Mouse (Mus musculus) neural tube, embryonic 15.5 days (tissue): ENCODE results near the gene Prkra. TPM values are rescaled to one million over a fixed set of nuclear protein-coding genes. Genes with fewer than 3 reads are reported as not detected.
A peak's percentile ranks its signal among the peaks of the same experiment; 100 is the strongest.

Experiments used
- ATAC-seq: fragments of 200-750 bp; cut with Nextera tagmentation; 2 replicates; pipeline ENCODE4 v1.8.0; 2017; ENCODE audit warnings: mild to moderate bottlenecking, moderate TSS enrichment, moderate library complexity; ENCODE audit not compliant: low FRiP score
- H3K27ac ChIP-seq: fragments of 300-500 bp; sonication (generic); replicated peaks from 2 replicates; pipeline ENCODE4 v1.5.1; 2015; ENCODE audit warnings: mild to moderate bottlenecking, inconsistent platforms
- H3K27me3 ChIP-seq: fragments of 300-500 bp; sonication (generic); replicated peaks from 2 replicates; pipeline ENCODE4 v1.6.1; 2015; ENCODE audit warnings: inconsistent platforms
- H3K36me3 ChIP-seq: fragments of 300-500 bp; sonication (generic); 2 replicates; pipeline ENCODE4 v1.6.1; 2015; ENCODE audit warnings: inconsistent platforms
- H3K4me1 ChIP-seq: fragments of 300-500 bp; sonication (generic); 2 replicates; pipeline ENCODE4 v1.6.1; 2015; ENCODE audit warnings: inconsistent platforms
- H3K4me2 ChIP-seq: fragments of 300-500 bp; sonication (generic); 2 replicates; pipeline ENCODE4 v1.6.1; 2015; ENCODE audit warnings: inconsistent platforms, mild to moderate bottlenecking, moderate library complexity
- H3K4me3 ChIP-seq: fragments of 300-500 bp; sonication (generic); replicated peaks from 2 replicates; pipeline ENCODE4 v1.5.1; 2015; ENCODE audit warnings: mild to moderate bottlenecking, inconsistent platforms
- H3K9ac ChIP-seq: fragments of 300-500 bp; sonication (generic); replicated peaks from 2 replicates; pipeline ENCODE4 v1.6.1; 2015; ENCODE audit warnings: mild to moderate bottlenecking, inconsistent platforms
- H3K9me3 ChIP-seq: fragments of 300-500 bp; sonication (generic); replicated peaks from 2 replicates; pipeline ENCODE4 v1.6.1; 2016; ENCODE audit warnings: inconsistent platforms
- whole genome bisulfite sequencing: fragments of 180-500 bp; shearing (Covaris S2); methylation state at CpG from one replicate; pipeline ENCODE4 v1.1.7; 2015; ENCODE audit warnings: mixed read lengths; 5-methylcytosine and 5-hydroxymethylcytosine counted together
- polyA plus RNA-seq: library from polyadenylated mRNA; unstranded; fragments of >200 nt; fragmentation: Nextera tagmentation; extraction: Ambion mirVana; gene quantifications from 2 replicates; pipeline ENCODE4 v1.2.1, GENCODE M21; 2015

Prkra gene
- polyA plus RNA-seq = 87.7 and 98.9 TPM in 2 replicates

DNA sequence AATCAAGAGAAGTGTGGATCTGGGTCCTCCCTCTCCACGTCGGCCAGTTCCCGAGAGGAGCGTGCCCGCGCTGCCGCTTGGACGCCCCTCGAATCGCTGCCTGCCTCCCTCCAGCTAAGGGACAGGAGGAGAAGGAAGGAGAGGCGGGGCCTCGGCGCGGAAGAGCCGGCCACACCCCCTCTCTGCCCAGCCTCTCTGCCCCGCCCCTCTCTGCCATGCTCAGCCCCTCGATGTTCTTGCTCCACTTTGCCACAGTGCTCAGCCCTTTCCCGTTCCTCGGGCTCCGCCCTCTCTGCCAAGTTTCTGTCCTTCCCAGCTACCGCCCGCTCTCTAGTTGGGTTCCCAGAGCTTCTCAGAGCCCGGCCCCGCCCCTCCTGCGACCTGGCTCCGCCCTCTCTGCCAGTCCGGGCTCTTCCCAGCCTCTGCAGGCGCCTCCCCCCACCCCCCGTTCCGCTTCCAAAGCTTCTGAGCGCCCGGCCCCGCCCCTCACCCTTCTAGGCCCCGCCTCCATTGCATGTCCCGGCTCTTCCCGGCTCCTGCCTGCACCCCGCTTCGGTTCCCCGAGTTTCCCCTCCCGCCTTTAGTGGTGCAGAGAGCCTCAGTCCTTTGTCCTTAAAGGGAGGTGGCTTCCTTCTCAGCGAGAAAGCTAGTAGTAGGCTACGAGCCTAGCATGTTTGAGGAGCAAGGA lies at the start of gene Prkra, which contains the start of gene Pjvk:
TSS of gene Prkra (minus strand) at position 133 of the 688 bp plus-strand sequence.
TSS of gene Pjvk (plus strand) at position 594 of the 688 bp plus-strand sequence.
- H3K9ac ChIP-seq = peak within 1 kb of the TSS; percentile 85
- peak within 1 kb of the TSS; percentile 75 for H3K4me2 ChIP-seq
- H3K27ac ChIP-seq = peak within 1 kb of the TSS; percentile 96
- H3K27me3 ChIP-seq = no peaks in the 10 kb centered on the region
- under 1% methylated on average over 40 of the region's 42 CpGs for WGBS
- H3K4me3 ChIP-seq = peak within 1 kb of the TSS; percentile 86
- ATAC-seq = peak; percentile 98
- peaks cover 2% of the 10 kb centered on the region; the same call in 1 of the 2 replicates for H3K36me3 ChIP-seq
- no peaks in the 10 kb centered on the region for H3K9me3 ChIP-seq
- H3K4me1 ChIP-seq = peaks cover 25% of the 10 kb centered on the region

DNA sequence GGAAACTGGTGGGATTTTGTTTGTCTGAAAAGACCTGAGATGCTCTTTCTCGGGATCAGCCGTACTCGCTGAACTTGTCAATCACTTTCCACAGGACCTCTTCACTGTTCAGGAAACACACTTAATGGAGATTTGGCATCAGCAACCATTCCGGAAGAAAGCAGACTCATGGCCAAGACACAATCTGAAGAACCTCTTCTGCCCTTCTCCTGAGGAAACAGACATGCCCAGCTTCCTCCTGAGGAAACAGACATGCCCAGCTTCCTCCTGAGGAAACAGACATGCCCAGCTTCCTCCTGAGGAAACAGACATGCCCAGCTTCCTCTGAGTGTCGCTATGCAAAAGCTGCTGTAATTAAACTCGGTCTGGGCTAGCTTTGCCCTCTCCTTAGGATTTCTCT lies 47.5 kb upstream of the Prkra start:
- Histone ChIP-seq H3K4me2 (no peak overlapping the region), H3K9ac (no peak overlapping the region), H3K27me3 (no peaks in the 10 kb centered on the region), H3K36me3 (peaks cover 59% of the 10 kb centered on the region), H3K4me1 (no peaks in the 10 kb centered on the region), H3K9me3 (no peaks in the 10 kb centered on the region), H3K4me3 (no peak overlapping the region), H3K27ac (no peak overlapping the region)
- no peak for ATAC-seq
- 89% methylated on average over 6 of the region's 6 CpGs for WGBS

DNA sequence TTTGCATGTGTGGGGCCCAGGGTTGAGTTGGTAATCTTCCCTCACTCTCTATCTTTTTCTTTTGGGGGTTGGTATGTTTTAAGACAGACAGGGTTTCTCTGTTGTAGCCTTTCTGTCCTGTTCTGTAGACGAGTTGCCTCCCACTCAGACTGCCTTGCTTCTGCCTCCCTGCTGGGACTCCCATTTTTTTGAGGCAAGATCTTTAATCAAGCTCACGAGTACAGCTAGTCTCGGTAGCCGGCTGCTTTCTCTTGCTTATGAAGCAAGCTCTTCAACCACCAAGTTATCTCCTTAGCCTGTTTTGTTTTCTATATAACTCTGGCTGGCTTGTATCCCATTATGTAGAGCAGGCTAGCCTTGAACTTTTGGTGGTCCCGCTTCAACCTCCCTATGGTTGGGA lies 46.0 kb upstream of the Prkra start:
- H3K4me2 ChIP-seq = no peak overlapping the region
- WGBS = 89% methylated on average over 5 of the region's 5 CpGs
- no peak overlapping the region for H3K9ac ChIP-seq
- ATAC-seq = no peak
- H3K9me3 ChIP-seq = no peaks in the 10 kb centered on the region
- no peaks in the 10 kb centered on the region for H3K27me3 ChIP-seq
- no peaks in the 10 kb centered on the region for H3K4me1 ChIP-seq
- H3K36me3 ChIP-seq = peaks cover 56% of the 10 kb centered on the region
- no peak overlapping the region for H3K27ac ChIP-seq
- no peak overlapping the region for H3K4me3 ChIP-seq

DNA sequence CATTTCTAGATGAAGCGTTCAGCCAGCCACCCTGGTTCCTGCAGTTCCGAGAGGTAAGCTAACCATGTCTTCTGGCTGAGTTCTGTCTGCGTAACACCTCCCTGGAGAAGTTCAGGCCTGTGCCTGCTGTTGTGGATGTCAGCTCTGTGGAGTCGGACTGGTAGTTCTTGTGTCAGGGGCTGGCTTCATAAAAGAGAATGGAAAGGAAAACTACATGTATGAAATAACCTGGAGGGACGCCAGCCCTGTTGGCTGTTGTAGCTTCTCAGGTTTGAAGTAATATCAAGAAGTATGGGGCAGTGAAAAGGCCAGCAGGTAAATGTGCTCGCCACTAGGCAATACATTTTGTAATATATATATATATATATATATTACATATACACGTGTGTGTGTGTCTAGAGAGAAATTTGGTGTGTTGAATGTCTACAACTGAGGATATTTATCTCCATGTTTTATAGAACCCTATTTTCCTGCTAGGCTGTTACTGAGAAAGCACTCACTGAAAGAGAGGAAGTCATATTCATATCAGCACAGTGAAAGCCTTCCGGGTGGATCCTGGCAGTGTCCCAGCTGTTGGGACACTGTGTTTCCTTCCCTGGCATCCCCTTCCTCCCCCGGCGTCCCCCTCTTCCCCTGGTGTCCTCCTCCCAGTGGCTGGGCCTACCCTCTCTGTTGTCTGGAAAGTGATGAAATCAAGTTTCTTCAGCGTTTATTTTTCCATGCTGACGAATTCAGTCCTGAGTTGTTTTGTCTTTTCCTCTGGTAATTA lies 42.8 kb upstream of the Prkra start:
- H3K27me3 ChIP-seq = no peaks in the 10 kb centered on the region
- H3K4me3 ChIP-seq = no peak overlapping the region
- H3K36me3 ChIP-seq = peaks cover 71% of the 10 kb centered on the region
- WGBS = 87% methylated on average over 12 of the region's 12 CpGs
- H3K27ac ChIP-seq = no peak overlapping the region
- H3K9me3 ChIP-seq = no peaks in the 10 kb centered on the region
- no peak overlapping the region for H3K9ac ChIP-seq
- ATAC-seq = no peak
- no peak overlapping the region for H3K4me2 ChIP-seq
- no peaks in the 10 kb centered on the region for H3K4me1 ChIP-seq

DNA sequence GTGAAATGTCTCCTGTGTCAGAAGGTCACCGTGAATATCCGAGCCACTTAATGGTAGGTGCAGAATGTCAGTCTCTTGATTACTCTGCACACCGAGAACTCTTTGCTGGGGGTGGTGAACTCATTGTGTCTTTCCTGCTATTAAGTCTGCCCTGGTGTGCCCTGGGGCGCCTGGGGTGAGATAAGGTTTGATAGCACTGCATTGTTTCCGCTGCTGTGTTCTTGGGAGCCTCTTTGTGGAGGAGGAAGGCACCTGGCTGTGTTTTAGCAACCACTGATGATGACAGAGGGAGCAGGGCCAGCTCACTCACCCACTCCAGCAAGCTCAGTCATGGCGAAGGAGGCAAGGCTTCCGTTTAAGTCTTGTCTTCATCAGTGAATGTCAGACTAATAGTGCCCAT lies 40.3 kb upstream of the Prkra start:
- no peaks in the 10 kb centered on the region for H3K9me3 ChIP-seq
- no peaks in the 10 kb centered on the region for H3K4me1 ChIP-seq
- H3K27me3 ChIP-seq = no peaks in the 10 kb centered on the region
- 38% methylated on average over 7 of the region's 7 CpGs for WGBS
- no peak for ATAC-seq
- H3K27ac ChIP-seq = no peak overlapping the region
- no peak overlapping the region for H3K4me2 ChIP-seq
- H3K36me3 ChIP-seq = peaks cover 70% of the 10 kb centered on the region
- H3K9ac ChIP-seq = no peak overlapping the region
- no peak overlapping the region for H3K4me3 ChIP-seq

DNA sequence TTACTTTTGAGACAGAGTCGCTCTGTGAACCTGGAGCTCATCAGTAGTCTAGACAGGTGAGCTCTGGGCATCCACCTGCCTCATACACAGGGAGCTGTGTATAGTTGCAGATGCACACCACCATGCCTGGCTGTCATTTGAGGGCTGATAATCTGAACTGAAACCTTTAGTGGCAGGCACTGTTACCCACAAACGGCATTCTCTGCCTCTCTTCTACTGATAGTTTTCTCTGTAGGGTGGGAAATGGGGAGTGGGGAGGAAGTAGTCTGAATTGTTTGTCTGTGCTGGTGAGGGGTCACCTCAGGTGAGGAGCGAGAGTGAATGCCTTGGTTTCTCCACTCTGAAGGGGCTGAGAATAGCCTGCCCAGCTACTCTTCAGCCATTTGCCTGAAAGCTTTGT lies 39.8 kb upstream of the Prkra start:
- 63% methylated on average over 3 of the region's 3 CpGs for WGBS
- Histone ChIP-seq H3K27me3 (no peaks in the 10 kb centered on the region), H3K27ac (no peak overlapping the region), H3K4me3 (no peak overlapping the region), H3K9me3 (no peaks in the 10 kb centered on the region), H3K4me1 (no peaks in the 10 kb centered on the region), H3K4me2 (no peak overlapping the region), H3K9ac (no peak overlapping the region), H3K36me3 (peaks cover 70% of the 10 kb centered on the region)
- no peak for ATAC-seq

DNA sequence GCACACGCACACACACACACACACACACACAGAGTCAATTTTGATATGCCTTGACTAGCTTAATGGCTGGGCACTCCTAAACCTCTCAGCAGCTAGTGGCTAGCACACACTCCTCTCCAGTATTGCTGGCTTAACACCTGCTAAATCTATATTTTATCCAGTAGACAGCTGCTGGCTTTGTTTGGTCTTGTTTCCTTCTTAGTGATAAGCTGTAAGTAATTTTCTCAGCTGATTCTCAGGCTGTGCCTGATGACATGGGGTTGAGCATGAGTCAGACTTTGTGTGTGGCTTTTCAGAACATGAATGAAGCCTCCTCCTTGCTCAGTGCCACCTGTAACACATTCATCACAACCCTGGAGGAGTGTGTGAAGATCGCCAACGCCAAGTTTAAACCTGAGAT lies 39.2 kb upstream of the Prkra start:
- Histone ChIP-seq H3K4me2 (no peak overlapping the region), H3K4me3 (no peak overlapping the region), H3K27ac (no peak overlapping the region), H3K9ac (no peak overlapping the region), H3K27me3 (no peaks in the 10 kb centered on the region), H3K4me1 (no peaks in the 10 kb centered on the region), H3K9me3 (no peaks in the 10 kb centered on the region), H3K36me3 (peaks cover 72% of the 10 kb centered on the region)
- ATAC-seq = no peak
- WGBS = 87% methylated on average over 3 of the region's 3 CpGs

DNA sequence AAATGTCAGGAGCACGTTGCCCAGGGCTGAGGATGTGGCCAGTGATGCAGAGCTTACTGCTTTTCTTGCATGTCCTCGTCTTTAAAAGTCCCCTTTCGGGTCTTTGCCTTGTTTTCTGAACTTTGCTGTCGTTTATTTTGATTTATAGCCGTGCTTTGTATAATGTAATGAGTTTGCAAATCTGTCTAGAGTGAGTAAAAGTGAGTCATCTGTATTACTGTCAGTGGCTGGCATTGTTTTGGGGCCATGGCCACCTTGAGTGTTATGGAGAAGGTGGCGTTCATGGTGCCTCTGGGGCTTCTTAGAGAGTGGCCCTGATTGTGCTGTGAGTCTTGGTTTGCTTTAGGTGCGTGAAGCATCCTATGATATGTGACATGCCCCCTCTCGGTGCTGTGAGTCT lies 34.5 kb upstream of the Prkra start:
- Histone ChIP-seq H3K4me2 (no peak overlapping the region), H3K4me1 (peaks cover 10% of the 10 kb centered on the region; the same call in 1 of the 2 replicates), H3K27ac (no peak overlapping the region), H3K27me3 (no peaks in the 10 kb centered on the region), H3K9me3 (no peaks in the 10 kb centered on the region), H3K4me3 (no peak overlapping the region), H3K36me3 (peaks cover 53% of the 10 kb centered on the region), H3K9ac (no peak overlapping the region)
- no peak for ATAC-seq
- WGBS = 85% methylated on average over 8 of the region's 8 CpGs

DNA sequence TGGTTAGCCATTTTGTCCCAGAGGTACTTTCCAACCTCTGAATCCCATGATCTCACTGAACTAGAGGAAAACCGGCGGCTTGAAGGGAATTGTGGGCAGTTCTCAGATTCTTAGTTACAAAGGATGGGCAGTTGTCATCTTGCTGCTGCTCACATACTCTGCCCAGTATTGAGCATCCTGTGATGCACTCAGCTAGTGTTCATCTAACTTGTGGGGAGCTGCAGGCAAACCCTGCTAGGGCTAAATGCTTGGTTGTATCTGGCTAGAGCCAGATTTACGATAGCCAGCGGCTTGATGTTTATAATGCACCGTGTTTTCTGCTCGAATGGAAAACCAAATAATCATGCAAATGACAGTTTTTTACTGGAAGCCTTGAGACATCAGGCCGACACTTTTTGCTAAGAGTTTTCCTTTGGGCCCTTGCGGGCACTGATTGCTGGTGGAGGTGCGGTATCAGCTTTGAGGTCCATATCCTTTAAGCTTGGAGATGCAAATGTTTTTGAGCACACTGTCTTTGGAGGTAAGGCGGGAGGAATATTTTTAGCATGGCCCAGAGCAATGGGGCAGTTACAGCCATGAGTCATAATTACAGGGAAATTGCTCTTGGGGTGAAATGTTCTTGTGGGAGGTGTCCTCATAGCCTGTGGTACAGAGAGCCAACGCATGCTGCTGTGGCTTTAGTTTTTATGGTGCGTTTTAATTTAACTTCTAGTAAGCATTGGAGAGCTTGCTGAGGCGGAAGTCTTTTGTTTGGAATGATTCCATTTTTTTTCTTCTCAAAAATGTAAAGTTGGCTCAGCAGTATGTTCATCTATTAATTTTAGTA lies 28.8 kb upstream of the Prkra start:
- Histone ChIP-seq H3K4me3 (peak overlapping the region; percentile 76), H3K4me1 (peaks cover 42% of the 10 kb centered on the region), H3K27ac (no peak overlapping the region), H3K9me3 (no peaks in the 10 kb centered on the region), H3K4me2 (peak overlapping the region; percentile 72), H3K9ac (peak overlapping the region; percentile 86), H3K27me3 (no peaks in the 10 kb centered on the region), H3K36me3 (peaks cover 4% of the 10 kb centered on the region; the same call in 1 of the 2 replicates)
- WGBS = 32% methylated on average over 13 of the region's 13 CpGs
- no peak for ATAC-seq

DNA sequence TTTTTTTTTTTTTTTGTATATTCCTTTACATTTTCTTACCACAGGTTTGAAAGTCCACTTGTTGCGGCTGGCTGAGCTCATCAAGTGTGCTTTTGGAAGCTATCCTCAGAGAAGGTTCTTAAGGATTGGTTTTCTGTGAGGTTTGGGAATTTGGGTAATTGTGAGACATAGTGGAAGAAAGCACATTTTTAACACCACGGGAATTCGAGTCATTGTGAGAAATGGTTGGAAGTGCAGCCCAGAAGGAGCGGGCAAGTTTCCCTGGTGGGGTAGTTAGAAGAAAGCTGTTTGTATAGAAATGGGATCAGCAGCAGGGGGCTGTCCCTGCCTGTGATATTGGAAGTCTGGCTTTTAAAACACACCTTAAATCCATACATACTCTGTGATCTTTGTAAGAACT lies 28.1 kb upstream of the Prkra start:
- peaks cover 44% of the 10 kb centered on the region for H3K4me1 ChIP-seq

DNA sequence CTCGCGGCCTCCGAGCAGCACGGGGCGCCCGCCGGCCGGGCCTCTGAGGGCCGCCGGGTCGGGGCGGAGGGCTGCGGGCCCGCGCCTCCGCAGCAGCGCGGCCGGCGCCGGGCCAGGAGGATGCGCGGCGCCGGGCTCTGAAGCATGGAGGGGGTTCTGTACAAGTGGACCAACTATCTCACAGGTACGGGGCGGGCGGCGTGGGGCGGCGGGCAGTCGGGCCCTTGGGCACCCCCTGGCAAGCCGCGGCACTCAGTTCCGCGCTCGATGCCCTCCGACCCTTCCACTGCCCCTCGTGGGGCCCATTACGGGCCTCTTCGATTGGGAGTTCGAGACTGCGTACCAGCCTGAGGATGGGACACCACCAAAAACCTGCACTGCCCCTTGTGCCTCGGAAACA lies 27.6 kb upstream of the Prkra start:
- ATAC-seq = peak; percentile 40
- H3K27ac ChIP-seq = peak overlapping the region; percentile 85
- no peaks in the 10 kb centered on the region for H3K27me3 ChIP-seq
- under 1% methylated on average over 42 of the region's 44 CpGs for WGBS
- peak overlapping the region; percentile 76 for H3K4me3 ChIP-seq
- no peaks in the 10 kb centered on the region for H3K9me3 ChIP-seq
- H3K36me3 ChIP-seq = peaks cover 4% of the 10 kb centered on the region; the same call in 1 of the 2 replicates
- peaks cover 44% of the 10 kb centered on the region for H3K4me1 ChIP-seq
- H3K9ac ChIP-seq = peak overlapping the region; percentile 86
- H3K4me2 ChIP-seq = peak overlapping the region; percentile 72

More for the DNA sequence above, 28.1 kb upstream of the Prkra start:
- Histone ChIP-seq H3K4me2 (peak overlapping the region; percentile 72), H3K27ac (no peak overlapping the region), H3K36me3 (peaks cover 4% of the 10 kb centered on the region; the same call in 1 of the 2 replicates), H3K9ac (peak overlapping the region; percentile 86), H3K27me3 (no peaks in the 10 kb centered on the region), H3K9me3 (no peaks in the 10 kb centered on the region), H3K4me3 (peak overlapping the region; percentile 76)
- 12% methylated on average over 4 of the region's 4 CpGs for WGBS
- no peak for ATAC-seq
